Mouse (Mus musculus): ENCODE data around the gene 2310022A10Rik. TPM values are rescaled to one million over a fixed set of nuclear protein-coding genes. Genes with fewer than 3 reads are reported as not detected.
A peak's percentile ranks its signal among the peaks of the same experiment; 100 is the strongest.

The 2310022A10Rik gene
- polyA plus RNA-seq, 1 experiment from 2014 or later: 40.2 TPM

DNA sequence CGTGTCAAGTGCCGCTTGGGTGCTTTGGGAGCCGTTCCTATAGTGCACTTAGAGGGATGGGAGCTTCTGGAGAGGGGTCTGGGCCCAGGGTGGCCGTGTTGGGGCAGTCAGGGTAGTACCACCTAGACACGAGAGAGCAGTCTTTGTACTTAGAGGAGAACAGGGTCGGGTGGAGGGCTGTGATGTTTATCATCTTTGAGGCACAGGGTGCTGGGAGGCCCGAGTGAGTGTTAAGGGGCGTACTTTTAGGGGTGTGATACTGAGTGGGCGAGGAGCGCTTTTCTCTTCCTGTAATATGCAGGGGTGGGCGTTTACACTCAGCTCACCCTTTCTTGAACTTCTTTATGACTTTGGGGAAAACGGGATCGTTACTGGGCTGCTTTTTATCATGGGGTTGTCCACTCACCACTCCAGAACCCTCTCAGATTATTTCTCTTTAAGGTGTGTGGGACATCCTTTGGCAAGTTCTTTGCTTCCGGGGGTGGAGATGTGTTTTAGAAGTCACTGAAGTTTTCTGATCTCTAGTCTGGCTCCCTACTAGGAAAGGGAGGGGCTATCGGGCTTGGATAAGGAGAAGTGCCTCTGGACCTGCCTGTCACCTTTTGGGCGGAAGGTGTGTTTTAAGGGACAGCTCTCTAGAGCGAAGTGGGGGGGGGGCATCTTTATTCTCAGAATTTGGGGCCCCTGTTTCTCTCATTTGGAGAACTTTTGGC lies 39.3 kb downstream of the 2310022A10Rik start:
- WGBS: 2% methylated on average over 17 of the region's 17 CpGs
- peak; percentile 60 for ATAC-seq
- Histone ChIP-seq H3K4me1 (replicated peaks; ENCODE audit: control insufficient read depth, insufficient read depth, low read length) (peaks cover 21% of the 10 kb centered on the region), H3K9me3 (ENCODE audit: control insufficient read depth, low read length) (no peaks in the 10 kb centered on the region), H3K9ac (replicated peaks; ENCODE audit: low read depth, low read length) (peak overlapping the region; percentile 93), H3K27ac (ENCODE audit: low read length) (peak overlapping the region; percentile 98), H3K4me3 (replicated peaks; ENCODE audit: low read length) (peak overlapping the region; percentile 84), H3K4me2 (ENCODE audit: low read length) (peak overlapping the region; percentile 77), H3K27me3 (replicated peaks; ENCODE audit: control insufficient read depth, insufficient read depth, low read length) (no peaks in the 10 kb centered on the region), H3K36me3 (ENCODE audit: control insufficient read depth, insufficient read depth) (no peaks in the 10 kb centered on the region)

DNA sequence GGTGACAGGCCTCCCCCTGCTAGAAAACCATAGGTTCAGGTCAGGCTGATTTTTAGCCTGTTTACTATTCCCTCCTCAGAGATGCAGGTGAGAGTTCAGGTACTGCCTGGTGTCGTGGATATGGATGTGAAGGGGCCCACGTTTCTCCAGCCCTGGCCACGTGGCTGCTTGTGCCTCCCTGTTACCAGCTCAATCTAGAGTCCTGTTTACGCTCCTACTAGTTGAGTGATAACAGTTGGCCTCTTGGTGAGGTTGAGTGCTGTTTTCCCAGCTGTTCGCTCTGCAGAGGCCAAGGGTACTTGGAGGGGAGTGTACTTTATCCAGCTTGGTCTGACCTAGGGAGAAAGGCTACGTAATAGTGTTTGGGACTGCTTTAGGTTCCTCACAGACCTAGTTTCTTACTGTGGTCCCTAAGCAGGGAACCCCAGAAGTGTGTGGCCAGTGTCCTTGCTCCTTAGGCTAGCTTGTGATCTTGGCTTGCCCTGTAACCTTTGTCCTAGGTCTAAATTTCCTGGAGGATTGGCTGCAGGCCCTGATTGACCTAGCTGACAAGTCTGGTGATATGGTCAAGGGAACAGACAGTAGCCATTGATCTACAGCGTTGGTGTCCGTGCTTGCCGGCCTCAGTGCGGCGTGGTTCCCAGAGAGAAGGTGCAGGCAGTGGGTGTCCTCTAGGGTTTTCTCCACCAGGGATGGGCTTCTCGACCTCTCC lies 40.1 kb downstream of the 2310022A10Rik start:
- Histone ChIP-seq H3K27me3 (replicated peaks; ENCODE audit: control insufficient read depth, insufficient read depth, low read length) (no peaks in the 10 kb centered on the region), H3K4me2 (ENCODE audit: low read length) (peak overlapping the region; percentile 77), H3K27ac (ENCODE audit: low read length) (no peak overlapping the region), H3K4me1 (replicated peaks; ENCODE audit: control insufficient read depth, insufficient read depth, low read length) (peaks cover 21% of the 10 kb centered on the region), H3K36me3 (ENCODE audit: control insufficient read depth, insufficient read depth) (no peaks in the 10 kb centered on the region), H3K9me3 (ENCODE audit: control insufficient read depth, low read length) (no peaks in the 10 kb centered on the region), H3K4me3 (replicated peaks; ENCODE audit: low read length) (peak overlapping the region; percentile 84), H3K9ac (replicated peaks; ENCODE audit: low read depth, low read length) (peak overlapping the region; percentile 93)
- no peak for ATAC-seq
- 74% methylated on average over 12 of the region's 12 CpGs for WGBS

DNA sequence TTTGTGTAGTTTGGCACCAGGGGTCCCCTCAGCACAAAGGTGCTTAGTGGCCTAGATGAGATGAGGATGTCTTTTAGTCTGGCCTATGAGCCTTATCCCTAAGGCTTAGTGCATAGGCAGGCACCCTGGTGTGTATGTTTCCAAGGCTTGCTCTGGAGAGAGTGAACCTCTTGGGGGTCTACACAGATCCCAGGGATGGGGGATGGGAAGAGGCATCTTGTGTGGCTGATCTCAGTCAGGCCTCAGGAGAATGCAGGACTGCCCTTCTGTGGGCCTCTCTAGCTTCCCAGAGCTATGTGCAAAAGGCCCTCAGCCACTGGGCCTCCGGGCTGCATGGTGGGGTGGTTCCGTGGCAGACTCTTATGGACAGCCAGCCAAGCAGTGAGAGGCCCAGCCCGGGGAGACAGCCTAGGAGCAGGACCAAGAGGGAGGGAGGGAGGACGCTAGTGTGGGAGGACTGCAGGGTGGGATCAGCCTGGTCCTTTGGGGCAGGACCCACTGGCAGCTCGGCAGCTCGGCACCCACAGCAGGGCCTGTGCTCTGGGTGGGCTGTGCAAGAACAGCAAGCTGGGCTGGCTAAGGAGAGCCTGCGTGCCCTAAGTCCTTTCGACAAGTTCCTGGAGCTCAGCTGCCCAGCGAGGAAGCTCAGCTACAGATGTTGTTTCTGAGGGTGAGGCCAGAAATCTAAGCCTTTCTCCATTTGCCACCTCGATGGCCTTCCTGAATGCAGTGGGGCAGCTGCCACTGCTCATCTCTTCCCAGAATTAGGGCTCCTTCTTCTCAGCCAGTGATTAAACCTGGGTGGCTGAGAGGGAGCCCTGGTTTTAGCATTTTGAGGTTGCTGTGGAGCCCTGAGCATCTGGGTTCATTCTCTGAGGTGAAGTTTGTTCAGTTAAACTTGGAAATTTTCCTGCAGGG lies 43.8 kb downstream of the 2310022A10Rik start:
- Histone ChIP-seq H3K9ac (replicated peaks; ENCODE audit: low read depth, low read length) (no peak overlapping the region), H3K27ac (ENCODE audit: low read length) (no peak overlapping the region), H3K4me3 (replicated peaks; ENCODE audit: low read length) (no peak overlapping the region), H3K4me1 (replicated peaks; ENCODE audit: control insufficient read depth, insufficient read depth, low read length) (peaks cover 35% of the 10 kb centered on the region), H3K36me3 (ENCODE audit: control insufficient read depth, insufficient read depth) (no peaks in the 10 kb centered on the region), H3K9me3 (ENCODE audit: control insufficient read depth, low read length) (no peaks in the 10 kb centered on the region), H3K4me2 (ENCODE audit: low read length) (no peak overlapping the region), H3K27me3 (replicated peaks; ENCODE audit: control insufficient read depth, insufficient read depth, low read length) (no peaks in the 10 kb centered on the region)
- 59% methylated on average over 10 of the region's 10 CpGs for WGBS
- no peak for ATAC-seq

DNA sequence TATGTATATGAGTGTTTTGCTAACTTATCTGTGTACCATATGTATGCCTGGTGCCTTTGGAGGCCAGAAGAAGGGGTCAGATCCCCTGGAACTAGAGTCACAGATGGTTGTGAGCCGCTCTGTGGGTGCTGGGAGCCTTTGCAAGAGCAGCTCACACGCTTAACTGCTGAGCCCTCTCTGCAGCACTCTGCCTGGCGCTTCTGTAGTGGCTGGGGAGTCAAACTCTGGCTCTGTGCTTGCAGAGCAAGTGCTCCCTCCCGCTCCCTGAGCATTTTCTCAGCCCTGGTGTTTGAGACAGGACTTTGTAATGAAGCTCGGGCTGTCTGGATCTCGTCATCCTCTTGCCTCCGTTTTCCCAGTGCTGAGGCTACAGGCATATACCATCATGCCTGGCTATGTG lies 45.0 kb downstream of the 2310022A10Rik start:
- H3K36me3 ChIP-seq (ENCODE audit: control insufficient read depth, insufficient read depth): no peaks in the 10 kb centered on the region
- ATAC-seq: no peak
- no peaks in the 10 kb centered on the region for H3K27me3 ChIP-seq (replicated peaks; ENCODE audit: control insufficient read depth, insufficient read depth, low read length)
- H3K4me1 ChIP-seq (replicated peaks; ENCODE audit: control insufficient read depth, insufficient read depth, low read length): peaks cover 39% of the 10 kb centered on the region
- no peak overlapping the region for H3K27ac ChIP-seq (ENCODE audit: low read length)
- H3K9me3 ChIP-seq (ENCODE audit: control insufficient read depth, low read length): no peaks in the 10 kb centered on the region
- H3K4me3 ChIP-seq (replicated peaks; ENCODE audit: low read length): no peak overlapping the region
- no peak overlapping the region for H3K4me2 ChIP-seq (ENCODE audit: low read length)
- H3K9ac ChIP-seq (replicated peaks; ENCODE audit: low read depth, low read length): no peak overlapping the region
- 74% methylated on average over 7 of the region's 7 CpGs for WGBS

DNA sequence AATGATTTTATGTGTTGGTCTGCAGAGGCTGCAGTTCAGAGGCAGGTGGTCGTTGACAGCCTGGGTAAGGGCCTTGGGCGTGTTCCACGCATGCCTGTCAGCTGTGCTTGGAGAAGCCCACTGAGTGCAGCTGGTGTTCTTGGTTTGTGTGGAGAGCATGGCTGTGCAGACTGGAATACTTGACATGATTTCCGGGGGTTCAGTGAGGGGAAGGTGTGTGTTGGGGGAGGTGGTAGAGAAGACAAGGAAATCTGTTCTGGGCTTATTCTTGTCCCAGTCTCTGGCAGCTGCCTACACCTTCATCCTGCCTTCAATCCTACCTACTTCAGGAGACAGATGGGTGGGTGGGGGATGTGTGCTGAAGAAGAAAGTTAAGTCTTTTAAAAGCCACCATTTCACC lies 48.6 kb downstream of the 2310022A10Rik start:
- ATAC-seq: peak; percentile 76
- Histone ChIP-seq H3K4me3 (replicated peaks; ENCODE audit: low read length) (no peak overlapping the region), H3K4me2 (ENCODE audit: low read length) (0 out of 2 replicates have a peak overlapping the region, but pooled peaks have one; percentile 9), H3K4me1 (replicated peaks; ENCODE audit: control insufficient read depth, insufficient read depth, low read length) (peaks cover 52% of the 10 kb centered on the region), H3K36me3 (ENCODE audit: control insufficient read depth, insufficient read depth) (no peaks in the 10 kb centered on the region), H3K9ac (replicated peaks; ENCODE audit: low read depth, low read length) (no peak overlapping the region; the same call in 1 of the 2 replicates), H3K27ac (ENCODE audit: low read length) (peak overlapping the region; percentile 91), H3K9me3 (ENCODE audit: control insufficient read depth, low read length) (no peaks in the 10 kb centered on the region), H3K27me3 (replicated peaks; ENCODE audit: control insufficient read depth, insufficient read depth, low read length) (no peaks in the 10 kb centered on the region)
- WGBS: 34% methylated on average over 4 of the region's 4 CpGs

DNA sequence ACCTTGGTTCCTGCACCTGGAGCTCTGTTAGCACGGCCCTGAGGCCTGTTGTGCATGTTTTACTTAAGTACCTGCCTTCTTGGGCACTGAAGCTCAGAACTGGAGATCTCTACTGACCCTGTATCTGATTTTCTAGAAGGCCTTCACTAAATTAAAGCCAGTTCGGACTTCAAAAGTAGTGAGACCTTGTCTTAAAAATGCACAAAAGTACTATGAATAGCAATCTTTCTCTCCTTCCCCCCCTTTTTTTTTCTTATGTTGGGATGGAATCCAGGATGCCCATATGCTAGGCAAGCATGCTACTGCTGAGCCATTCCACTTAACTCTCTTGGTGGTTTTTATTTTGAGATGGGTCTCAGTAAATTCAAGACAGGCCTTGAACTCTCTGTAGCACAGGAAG lies 49.1 kb downstream of the 2310022A10Rik start:
- no peak for ATAC-seq
- peak overlapping the region; percentile 91 for H3K27ac ChIP-seq (ENCODE audit: low read length)
- no peak overlapping the region for H3K9ac ChIP-seq (replicated peaks; ENCODE audit: low read depth, low read length)
- H3K4me3 ChIP-seq (replicated peaks; ENCODE audit: low read length): no peak overlapping the region
- H3K27me3 ChIP-seq (replicated peaks; ENCODE audit: control insufficient read depth, insufficient read depth, low read length): no peaks in the 10 kb centered on the region
- WGBS: 81% methylated on average over 2 of the region's 2 CpGs
- H3K9me3 ChIP-seq (ENCODE audit: control insufficient read depth, low read length): no peaks in the 10 kb centered on the region
- 0 out of 2 replicates have a peak overlapping the region, but pooled peaks have one; percentile 9 for H3K4me2 ChIP-seq (ENCODE audit: low read length)
- H3K4me1 ChIP-seq (replicated peaks; ENCODE audit: control insufficient read depth, insufficient read depth, low read length): peaks cover 57% of the 10 kb centered on the region
- no peaks in the 10 kb centered on the region for H3K36me3 ChIP-seq (ENCODE audit: control insufficient read depth, insufficient read depth)

DNA sequence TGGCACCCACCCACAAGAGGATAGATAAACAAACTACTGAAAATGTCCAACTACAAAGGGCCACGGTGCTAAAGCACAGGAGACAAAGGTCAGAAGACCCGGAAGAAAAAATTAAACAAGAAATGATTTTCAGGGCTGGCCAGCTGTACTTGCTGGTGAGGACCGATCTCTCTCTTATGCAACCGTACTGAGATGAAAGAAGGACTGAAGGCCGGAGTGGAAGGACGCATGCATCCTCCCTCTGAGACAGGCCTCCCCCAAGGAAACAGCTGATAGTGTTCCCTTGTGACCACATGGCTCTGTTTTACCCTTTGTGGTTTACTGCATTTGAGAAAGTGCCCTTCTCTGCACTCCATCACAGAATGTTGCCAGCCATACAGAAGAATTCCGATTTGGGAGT lies 49.8 kb downstream of the 2310022A10Rik start:
- Histone ChIP-seq H3K4me1 (replicated peaks; ENCODE audit: control insufficient read depth, insufficient read depth, low read length) (peaks cover 62% of the 10 kb centered on the region), H3K9me3 (ENCODE audit: control insufficient read depth, low read length) (no peaks in the 10 kb centered on the region), H3K36me3 (ENCODE audit: control insufficient read depth, insufficient read depth) (no peaks in the 10 kb centered on the region), H3K4me2 (ENCODE audit: low read length) (no peak overlapping the region), H3K27me3 (replicated peaks; ENCODE audit: control insufficient read depth, insufficient read depth, low read length) (no peaks in the 10 kb centered on the region), H3K27ac (ENCODE audit: low read length) (peak overlapping the region; percentile 91), H3K4me3 (replicated peaks; ENCODE audit: low read length) (no peak overlapping the region), H3K9ac (replicated peaks; ENCODE audit: low read depth, low read length) (no peak overlapping the region)
- WGBS: 94% methylated on average over 7 of the region's 7 CpGs
- ATAC-seq: no peak

DNA sequence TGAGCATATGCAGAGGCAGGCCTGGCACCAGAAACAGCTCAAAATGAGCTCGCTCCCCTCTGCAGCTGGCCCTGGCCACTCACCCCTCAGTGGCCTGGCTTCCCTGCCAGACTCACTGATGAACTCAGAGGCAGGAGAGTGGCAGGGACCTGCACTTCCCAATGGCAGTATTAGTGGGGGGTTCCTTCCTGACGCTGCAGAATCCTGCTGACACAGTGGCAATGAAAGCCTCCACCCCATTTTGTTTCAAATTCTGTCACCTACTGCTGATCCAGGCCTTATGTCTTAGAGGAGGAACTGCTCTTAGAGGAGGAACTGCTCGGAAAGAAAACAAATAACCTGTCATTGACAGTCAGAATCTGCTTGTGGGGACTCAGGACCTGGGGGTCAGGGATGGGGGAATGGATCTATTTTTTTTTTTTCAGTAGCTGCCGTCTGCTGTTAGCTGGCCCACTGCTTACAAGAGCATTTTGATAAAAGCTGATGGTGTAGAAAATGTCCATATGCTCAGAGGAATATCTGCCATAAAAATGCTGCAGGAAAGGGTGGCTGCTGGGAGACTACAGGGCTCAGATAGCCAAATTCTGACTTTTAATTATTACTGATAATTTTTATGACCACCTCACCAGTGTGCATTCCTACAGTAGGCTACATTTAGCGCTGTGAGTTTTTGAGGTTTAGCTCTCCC lies 51.8 kb downstream of the 2310022A10Rik start:
- Histone ChIP-seq H3K4me1 (replicated peaks; ENCODE audit: control insufficient read depth, insufficient read depth, low read length) (peaks cover 57% of the 10 kb centered on the region), H3K9ac (replicated peaks; ENCODE audit: low read depth, low read length) (no peak overlapping the region; the same call in 1 of the 2 replicates), H3K27me3 (replicated peaks; ENCODE audit: control insufficient read depth, insufficient read depth, low read length) (no peaks in the 10 kb centered on the region), H3K4me2 (ENCODE audit: low read length) (no peak overlapping the region), H3K4me3 (replicated peaks; ENCODE audit: low read length) (no peak overlapping the region), H3K9me3 (ENCODE audit: control insufficient read depth, low read length) (no peaks in the 10 kb centered on the region), H3K36me3 (ENCODE audit: control insufficient read depth, insufficient read depth) (no peaks in the 10 kb centered on the region), H3K27ac (ENCODE audit: low read length) (peak overlapping the region; percentile 88)
- WGBS: 45% methylated on average over 5 of the region's 5 CpGs
- ATAC-seq: 0 out of 2 replicates have a peak, but pooled peaks have one; percentile 5

All from forebrain, embryonic 16.5 days (tissue).